In genomic region chr17:85258703-85259341, GRCm38 (mm10) we compare ENCODE assay signal across 18 mouse cellular contexts.
A peak's percentile ranks its signal among the peaks of the same experiment; 100 is the strongest.
DNase-seq lines count a peak whose midpoint lies in the region; ATAC-seq and TF ChIP-seq lines count a peak whose summit lies in the region.
"Had no signal": no experiment of that assay in that cellular context is flagged by ENCODE, and none has a peak within 500 bp of the region (broad histone marks: within the 10 kb centered on the region; RNA-seq: fewer than 3 reads in every experiment).

No protein-coding gene starts in this region.

- peak; percentile 49 for DNase-seq in brain, embryonic 14.5 days (ENCODE audit: low read depth)
- DNase-seq in hindbrain, embryonic 10.5 days (ENCODE audit: low spot score), result peak; percentile 18
- DNase-seq in mesoderm, embryonic 11.5 days (ENCODE audit: low read depth, low spot score), result peak; percentile 36
- peak; percentile 26 for DNase-seq in midbrain, postnatal 0 days (ENCODE audit: low spot score)
- no peak for DNase-seq in layer of hippocampus, adult 9-11 months
- DNase-seq in frontal cortex, adult 2 months (ENCODE audit: extremely low spot score in 1 of 2, low spot score in 1 of 2), result no peak
- DNase-seq in right cerebral cortex, adult 18-20 months, result no peak
- DNase-seq: cerebellum, adult 9-11 months; gastrocnemius, postnatal 10 days; heart, adult 2 months; lung, adult 2 months had no signal

- H3K27me3 ChIP-seq in hindbrain, embryonic 10.5 days (ENCODE audit: insufficient read depth, poor library complexity, severe bottlenecking), result peaks cover 18% of the 10 kb centered on the region
- H3K27me3 ChIP-seq in midbrain, postnatal 0 days (ENCODE audit: insufficient read depth, low read length), result no peaks in the 10 kb centered on the region
- H3K27me3 ChIP-seq: kidney, embryonic 15.5 days had no signal

- H3K36me3 ChIP-seq in hindbrain, embryonic 10.5 days, result no peaks in the 10 kb centered on the region
- no peaks in the 10 kb centered on the region for H3K36me3 ChIP-seq in midbrain, postnatal 0 days (ENCODE audit: insufficient read depth, low read length)
- H3K36me3 ChIP-seq: kidney, embryonic 15.5 days; limb, embryonic 10.5 days had no signal

- peaks cover 17% of the 10 kb centered on the region for H3K4me1 ChIP-seq in hindbrain, embryonic 10.5 days (replicated peaks)
- 0 out of 2 replicates have a peak, but pooled peaks cover 4% of the 10 kb centered on the region for H3K4me1 ChIP-seq in midbrain, postnatal 0 days (ENCODE audit: insufficient read depth, low read length)
- H3K4me1 ChIP-seq: kidney, embryonic 15.5 days had no signal

- no peak for TF ChIP-seq POLR2A in brain, embryonic 14.5 days (IDR thresholded peaks at IDR 0.05; ENCODE audit: borderline replicate concordance, extremely low read depth, insufficient read depth, insufficient read length, poor library complexity, severe bottlenecking)

- H3K9ac ChIP-seq in midbrain, postnatal 0 days (replicated peaks; ENCODE audit: low read length, poor library complexity, severe bottlenecking), result no peak overlapping the region
- H3K9ac ChIP-seq: kidney, embryonic 15.5 days had no signal

- WGBS in hindbrain, embryonic 10.5 days, result 76% methylated on average over 13 of the region's 13 CpGs
- 50% methylated on average over 13 of the region's 13 CpGs for whole genome bisulfite sequencing in midbrain, postnatal 0 days

- no peak overlapping the region for H3K4me2 ChIP-seq in midbrain, postnatal 0 days (ENCODE audit: low read depth, low read length, poor library complexity, severe bottlenecking)
- H3K4me2 ChIP-seq: kidney, embryonic 15.5 days; liver, embryonic 11.5 days had no signal

- H3K27ac ChIP-seq in hindbrain, embryonic 10.5 days, result no peak overlapping the region
- no peak overlapping the region for H3K27ac ChIP-seq in midbrain, postnatal 0 days (ENCODE audit: low read depth, low read length)
- H3K27ac ChIP-seq: heart, adult 2 months; kidney, embryonic 15.5 days; limb, embryonic 10.5 days; macrophage had no signal

- H3K4me3 ChIP-seq in hindbrain, embryonic 10.5 days, result no peak overlapping the region
- no peak overlapping the region for H3K4me3 ChIP-seq in midbrain, postnatal 0 days (ENCODE audit: low read depth, low read length)
- H3K4me3 ChIP-seq: heart, adult 2 months; kidney, embryonic 15.5 days; limb, embryonic 10.5 days had no signal

- H3K9me3 ChIP-seq in hindbrain, embryonic 10.5 days, result no peaks in the 10 kb centered on the region
- H3K9me3 ChIP-seq in midbrain, postnatal 0 days (ENCODE audit: low read length), result no peaks in the 10 kb centered on the region
- H3K9me3 ChIP-seq: kidney, embryonic 15.5 days; limb, embryonic 10.5 days had no signal

- TF ChIP-seq CTCF in brain, embryonic 14.5 days (IDR thresholded peaks at IDR 0.05; ENCODE audit: borderline replicate concordance, extremely low read depth, insufficient read depth, insufficient read length), result no peak
- TF ChIP-seq CTCF in midbrain, postnatal 0 days (IDR thresholded peaks at IDR 0.05), result no peak

- peak; percentile 34; the same call in 1 of the 2 replicates for ATAC-seq in midbrain, postnatal 0 days (ENCODE audit: low FRiP score)
- no peak for ATAC-seq in inflammation-experienced regulatory T-cells, adult 6 months
- ATAC-seq: forebrain, embryonic 16.5 days; intestine, embryonic 16.5 days had no signal

Comparison
In these comparisons a context has a peak if more than half of its experiments do, and no peak if none do; other contexts are left out.
1. DNase-seq: peak in brain, embryonic 14.5 days (single experiment), hindbrain, embryonic 10.5 days (single experiment), mesoderm, embryonic 11.5 days (single experiment) and midbrain, postnatal 0 days (single experiment); none in layer of hippocampus, adult 9-11 months (single experiment), frontal cortex, adult 2 months (0 of 2) and right cerebral cortex, adult 18-20 months (single experiment).